Mouse (Mus musculus): Measurements from ENCODE around the gene Fabp3.

Gene Fabp3

GRCm38 (mm10) chr4:130308231-130309081, at the start of gene Fabp3, which contains the start of gene Gm10570:
Gene Fabp3, plus strand, starts transcription at chr4:130308595.
Gene Gm10570, minus strand, starts transcription at chr4:130308674.
- DNase-seq: peak; percentile 86

- no peak for DNase-seq
Measured at GRCm38 (mm10) chr4:130260406-130260805, 48.0 kb upstream of the Fabp3 start.

GRCm38 (mm10) chr4:130264131-130264530, 44.3 kb upstream of the Fabp3 start:
- no peak for DNase-seq

GRCm38 (mm10) chr4:130264698-130265349, 43.6 kb upstream of the Fabp3 start:
- DNase-seq: peak; percentile 77

- DNase-seq: no peak
Measured at GRCm38 (mm10) chr4:130266601-130267000, 41.8 kb upstream of the Fabp3 start.

GRCm38 (mm10) chr4:130267069-130267468, 41.3 kb upstream of the Fabp3 start:
- DNase-seq: no peak

- DNase-seq: no peak
Measured at GRCm38 (mm10) chr4:130268736-130269135, 39.7 kb upstream of the Fabp3 start.

- peak; percentile 88 for DNase-seq
Measured at GRCm38 (mm10) chr4:130270089-130270488, 38.3 kb upstream of the Fabp3 start.

- peak; percentile 52 for DNase-seq
Measured at GRCm38 (mm10) chr4:130270611-130271347, 37.6 kb upstream of the Fabp3 start.

- peak; percentile 82 for DNase-seq
Measured at GRCm38 (mm10) chr4:130273698-130274345, 34.6 kb upstream of the Fabp3 start.

GRCm38 (mm10) chr4:130274346-130275015, 33.9 kb upstream of the Fabp3 start:
- DNase-seq: peak; percentile 80

- peak; percentile 72 for DNase-seq
Measured at GRCm38 (mm10) chr4:130275016-130275822, 33.2 kb upstream of the Fabp3 start.

- DNase-seq: no peak
Measured at GRCm38 (mm10) chr4:130275823-130276105, 32.6 kb upstream of the Fabp3 start.

- no peak for DNase-seq
Measured at GRCm38 (mm10) chr4:130276573-130277176, 31.7 kb upstream of the Fabp3 start.

- no peak for DNase-seq
Measured at GRCm38 (mm10) chr4:130279105-130279504, 29.3 kb upstream of the Fabp3 start, which contains the start of gene Serinc2. Gene Serinc2, minus strand, starts transcription at chr4:130279205.

GRCm38 (mm10) chr4:130282856-130283255, 25.5 kb upstream of the Fabp3 start:
- DNase-seq: no peak

GRCm38 (mm10) chr4:130283826-130284225, 24.6 kb upstream of the Fabp3 start:
- DNase-seq: no peak

- DNase-seq: no peak
Measured at GRCm38 (mm10) chr4:130286531-130286930, 21.9 kb upstream of the Fabp3 start.

GRCm38 (mm10) chr4:130289824-130290223, 18.6 kb upstream of the Fabp3 start:
- no peak for DNase-seq

- peak; percentile 78 for DNase-seq
Measured at GRCm38 (mm10) chr4:130292271-130292670, 16.1 kb upstream of the Fabp3 start.

GRCm38 (mm10) chr4:130294513-130294912, 13.9 kb upstream of the Fabp3 start:
- no peak for DNase-seq

All from cerebellum, adult 9-11 months (tissue).